Mouse (Mus musculus) embryonic facial prominence, embryonic 15.5 days (tissue): ENCODE results near the gene Slc39a11. TPM values are rescaled to one million over a fixed set of nuclear protein-coding genes. Genes with fewer than 3 reads are reported as not detected.

ENCODE experiments used
- ATAC-seq: fragments of 200-750 bp; cut with Nextera tagmentation; 2 replicates; pipeline ENCODE4 v1.8.0; 2017; ENCODE audit warnings: low read depth, moderate TSS enrichment; ENCODE audit not compliant: insufficient number of reproducible peaks, low FRiP score, low TSS enrichment
- H3K27ac ChIP-seq: fragments of 300-500 bp; sonication (generic); replicated peaks from 2 replicates; pipeline ENCODE4 v1.5.1; 2015; ENCODE audit warnings: mild to moderate bottlenecking, inconsistent platforms
- H3K27me3 ChIP-seq: fragments of 300-500 bp; sonication (generic); 2 replicates; pipeline ENCODE4 v1.6.1; 2015; ENCODE audit warnings: inconsistent platforms
- H3K36me3 ChIP-seq: fragments of 300-500 bp; sonication (generic); 2 replicates; pipeline ENCODE4 v1.6.1; 2015; ENCODE audit warnings: mild to moderate bottlenecking, inconsistent platforms
- H3K4me1 ChIP-seq: fragments of 300-500 bp; sonication (generic); 2 replicates; pipeline ENCODE4 v1.6.1; 2015; ENCODE audit warnings: inconsistent platforms
- H3K4me2 ChIP-seq: fragments of 300-500 bp; sonication (generic); replicated peaks from 2 replicates; pipeline ENCODE4 v1.6.1; 2015; ENCODE audit warnings: mild to moderate bottlenecking, inconsistent platforms
- H3K4me3 ChIP-seq: fragments of 300-500 bp; sonication (generic); replicated peaks from 2 replicates; pipeline ENCODE4 v1.5.1; 2015; ENCODE audit warnings: mild to moderate bottlenecking, inconsistent platforms
- H3K9ac ChIP-seq: fragments of 300-500 bp; sonication (generic); 2 replicates; pipeline ENCODE4 v1.6.1; 2015; ENCODE audit warnings: inconsistent platforms
- H3K9me3 ChIP-seq: fragments of 300-500 bp; sonication (generic); replicated peaks from 2 replicates; pipeline ENCODE4 v1.6.1; 2016; ENCODE audit warnings: inconsistent platforms
- WGBS: fragments of 180-500 bp; shearing (Covaris S2); methylation state at CpG from one replicate; pipeline ENCODE4 v1.1.7; 2015; 5-methylcytosine and 5-hydroxymethylcytosine counted together
- polyA plus RNA-seq: library from polyadenylated mRNA; unstranded; fragments of >200 nt; fragmentation: Nextera tagmentation; extraction: Ambion mirVana; gene quantifications from 2 replicates; pipeline ENCODE4 v1.2.1, GENCODE M21; 2015

Slc39a11 gene
- polyA plus RNA-seq, 1 experiment from 2014 or later, result 27.0 TPM

- no peak overlapping the region for H3K4me3 ChIP-seq
- 91% methylated on average over 4 of the region's 4 CpGs for WGBS
- H3K4me1 ChIP-seq, result peaks cover 5% of the 10 kb centered on the region; the same call in 1 of the 2 replicates
- H3K9me3 ChIP-seq, result no peaks in the 10 kb centered on the region
- ATAC-seq, result no peak
- no peak overlapping the region for H3K9ac ChIP-seq
- no peak overlapping the region for H3K4me2 ChIP-seq
- H3K36me3 ChIP-seq, result no peaks in the 10 kb centered on the region
- no peaks in the 10 kb centered on the region; the same call in 1 of the 2 replicates for H3K27me3 ChIP-seq
- H3K27ac ChIP-seq, result no peak overlapping the region
Observed at GRCm38 (mm10) chr11:113538406-113538917, 111.4 kb downstream of the Slc39a11 start.

- H3K27ac ChIP-seq, result no peak overlapping the region
- no peaks in the 10 kb centered on the region; the same call in 1 of the 2 replicates for H3K27me3 ChIP-seq
- ATAC-seq, result no peak
- H3K36me3 ChIP-seq, result no peaks in the 10 kb centered on the region
- WGBS, result 91% methylated on average over 7 of the region's 7 CpGs
- no peak overlapping the region for H3K4me2 ChIP-seq
- peaks cover 5% of the 10 kb centered on the region; the same call in 1 of the 2 replicates for H3K4me1 ChIP-seq
- no peak overlapping the region for H3K4me3 ChIP-seq
- no peaks in the 10 kb centered on the region for H3K9me3 ChIP-seq
- H3K9ac ChIP-seq, result no peak overlapping the region
Observed at GRCm38 (mm10) chr11:113537715-113538114, 112.2 kb downstream of the Slc39a11 start.

- Histone ChIP-seq H3K9me3 (no peaks in the 10 kb centered on the region), H3K4me2 (no peak overlapping the region), H3K4me1 (peaks cover 5% of the 10 kb centered on the region; the same call in 1 of the 2 replicates), H3K36me3 (no peaks in the 10 kb centered on the region), H3K9ac (no peak overlapping the region), H3K27ac (no peak overlapping the region), H3K27me3 (no peaks in the 10 kb centered on the region; the same call in 1 of the 2 replicates), H3K4me3 (no peak overlapping the region)
- ATAC-seq, result no peak
- 78% methylated on average over 8 of the region's 8 CpGs for WGBS
Observed at GRCm38 (mm10) chr11:113537199-113537586, 112.7 kb downstream of the Slc39a11 start.

GRCm38 (mm10) chr11:113536308-113537198 is 113.3 kb downstream of the Slc39a11 start:
- no peaks in the 10 kb centered on the region for H3K36me3 ChIP-seq
- H3K4me2 ChIP-seq, result no peak overlapping the region
- ATAC-seq, result no peak
- no peak overlapping the region for H3K9ac ChIP-seq
- H3K27me3 ChIP-seq, result peaks cover 2% of the 10 kb centered on the region; the same call in 1 of the 2 replicates
- H3K4me3 ChIP-seq, result no peak overlapping the region
- peaks cover 5% of the 10 kb centered on the region; the same call in 1 of the 2 replicates for H3K4me1 ChIP-seq
- 83% methylated on average over 16 of the region's 16 CpGs for WGBS
- H3K27ac ChIP-seq, result no peak overlapping the region
- H3K9me3 ChIP-seq, result no peaks in the 10 kb centered on the region

- WGBS, result 72% methylated on average over 11 of the region's 11 CpGs
- Histone ChIP-seq H3K4me1 (0 out of 2 replicates have a peak, but pooled peaks cover 2% of the 10 kb centered on the region), H3K4me2 (no peak overlapping the region), H3K27me3 (peaks cover 2% of the 10 kb centered on the region; the same call in 1 of the 2 replicates), H3K4me3 (no peak overlapping the region), H3K9ac (no peak overlapping the region), H3K27ac (no peak overlapping the region), H3K9me3 (no peaks in the 10 kb centered on the region), H3K36me3 (no peaks in the 10 kb centered on the region)
- ATAC-seq, result no peak
Observed at GRCm38 (mm10) chr11:113534341-113534740, 115.5 kb downstream of the Slc39a11 start.

- Histone ChIP-seq H3K4me2 (no peak overlapping the region), H3K36me3 (no peaks in the 10 kb centered on the region), H3K4me3 (no peak overlapping the region), H3K27me3 (peaks cover 2% of the 10 kb centered on the region; the same call in 1 of the 2 replicates), H3K9ac (no peak overlapping the region), H3K27ac (no peak overlapping the region), H3K4me1 (0 out of 2 replicates have a peak, but pooled peaks cover 2% of the 10 kb centered on the region), H3K9me3 (no peaks in the 10 kb centered on the region)
- 51% methylated on average over 7 of the region's 7 CpGs for WGBS
- no peak for ATAC-seq
Observed at GRCm38 (mm10) chr11:113533931-113534330, 115.9 kb downstream of the Slc39a11 start.

GRCm38 (mm10) chr11:113528391-113528790 is 121.5 kb downstream of the Slc39a11 start:
- no peak for ATAC-seq
- Histone ChIP-seq H3K36me3 (no peaks in the 10 kb centered on the region), H3K9ac (no peak overlapping the region), H3K27ac (no peak overlapping the region), H3K4me2 (no peak overlapping the region), H3K9me3 (no peaks in the 10 kb centered on the region), H3K4me3 (no peak overlapping the region), H3K4me1 (no peaks in the 10 kb centered on the region), H3K27me3 (0 out of 2 replicates have a peak, but pooled peaks cover 2% of the 10 kb centered on the region)
- 94% methylated on average over 3 of the region's 3 CpGs for WGBS

GRCm38 (mm10) chr11:113525731-113526130 is 124.1 kb downstream of the Slc39a11 start:
- 83% methylated on average over 18 of the region's 18 CpGs for WGBS
- ATAC-seq, result no peak; the same call in 1 of the 2 replicates
- Histone ChIP-seq H3K36me3 (no peaks in the 10 kb centered on the region), H3K4me1 (peaks cover 2% of the 10 kb centered on the region; the same call in 1 of the 2 replicates), H3K9me3 (no peaks in the 10 kb centered on the region), H3K27me3 (no peaks in the 10 kb centered on the region), H3K9ac (no peak overlapping the region), H3K27ac (no peak overlapping the region), H3K4me3 (no peak overlapping the region), H3K4me2 (no peak overlapping the region)

GRCm38 (mm10) chr11:113522726-113523125 is 127.2 kb downstream of the Slc39a11 start:
- Histone ChIP-seq H3K27ac (no peak overlapping the region), H3K4me3 (no peak overlapping the region), H3K9ac (no peak overlapping the region), H3K4me1 (peaks cover 19% of the 10 kb centered on the region; the same call in 1 of the 2 replicates), H3K36me3 (no peaks in the 10 kb centered on the region), H3K27me3 (no peaks in the 10 kb centered on the region), H3K9me3 (no peaks in the 10 kb centered on the region), H3K4me2 (no peak overlapping the region)
- 76% methylated on average over 4 of the region's 4 CpGs for WGBS
- ATAC-seq, result no peak

GRCm38 (mm10) chr11:113521469-113522190 is 128.2 kb downstream of the Slc39a11 start:
- no peak overlapping the region for H3K27ac ChIP-seq
- no peaks in the 10 kb centered on the region for H3K36me3 ChIP-seq
- H3K9ac ChIP-seq, result no peak overlapping the region
- no peak overlapping the region for H3K4me2 ChIP-seq
- no peaks in the 10 kb centered on the region for H3K27me3 ChIP-seq
- 70% methylated on average over 20 of the region's 20 CpGs for WGBS
- no peak overlapping the region for H3K4me3 ChIP-seq
- peaks cover 23% of the 10 kb centered on the region; the same call in 1 of the 2 replicates for H3K4me1 ChIP-seq
- ATAC-seq, result no peak
- no peaks in the 10 kb centered on the region for H3K9me3 ChIP-seq
